Mouse (Mus musculus) right cerebral cortex, postnatal 4 days (tissue): ENCODE results near the gene Rdh8.
"Not testable (repeated sequence)": the region's sequence is repeated elsewhere in the genome, so short reads cannot be mapped to it uniquely, and the experiment has no call there.

Source experiments
- DNase-seq: peaks from one replicate; pipeline ENCODE4 v3.0.0-alpha.2; 2022

The Rdh8 gene

GRCm38 (mm10) chr9:20818236-20818635 is at the start of gene Rdh8:
Rdh8 (plus strand) TSS chr9:20818503.
- no peak for DNase-seq

- no peak for DNase-seq
Observed at GRCm38 (mm10) chr9:20781286-20781685, 37.0 kb upstream of the Rdh8 start.

GRCm38 (mm10) chr9:20785055-20785454 is 33.2 kb upstream of the Rdh8 start:
- DNase-seq = no peak

GRCm38 (mm10) chr9:20787992-20788391 is 30.3 kb upstream of the Rdh8 start:
- no peak for DNase-seq

GRCm38 (mm10) chr9:20789651-20790050 is 28.7 kb upstream of the Rdh8 start:
- DNase-seq = no peak

DNA sequence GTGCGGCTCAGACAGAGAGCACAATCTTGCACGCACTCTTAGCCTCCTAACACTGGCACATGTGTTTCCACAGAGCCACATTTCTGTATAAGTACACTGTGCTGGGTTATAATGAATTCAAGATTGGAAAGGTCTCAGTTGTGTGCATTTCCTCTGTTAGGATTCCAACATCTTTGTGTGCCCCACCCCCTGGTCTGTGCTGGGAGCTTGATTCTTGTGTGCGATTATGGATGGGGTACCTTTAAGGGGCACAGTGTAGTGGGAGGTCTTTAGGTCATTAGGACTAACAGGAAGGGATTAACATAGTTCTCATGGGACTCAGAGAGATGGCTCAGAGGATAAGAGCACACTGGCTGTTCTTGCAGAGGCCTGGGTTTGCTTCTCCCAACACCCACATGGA is 28.0 kb upstream of the Rdh8 start:
- no peak for DNase-seq

DNA sequence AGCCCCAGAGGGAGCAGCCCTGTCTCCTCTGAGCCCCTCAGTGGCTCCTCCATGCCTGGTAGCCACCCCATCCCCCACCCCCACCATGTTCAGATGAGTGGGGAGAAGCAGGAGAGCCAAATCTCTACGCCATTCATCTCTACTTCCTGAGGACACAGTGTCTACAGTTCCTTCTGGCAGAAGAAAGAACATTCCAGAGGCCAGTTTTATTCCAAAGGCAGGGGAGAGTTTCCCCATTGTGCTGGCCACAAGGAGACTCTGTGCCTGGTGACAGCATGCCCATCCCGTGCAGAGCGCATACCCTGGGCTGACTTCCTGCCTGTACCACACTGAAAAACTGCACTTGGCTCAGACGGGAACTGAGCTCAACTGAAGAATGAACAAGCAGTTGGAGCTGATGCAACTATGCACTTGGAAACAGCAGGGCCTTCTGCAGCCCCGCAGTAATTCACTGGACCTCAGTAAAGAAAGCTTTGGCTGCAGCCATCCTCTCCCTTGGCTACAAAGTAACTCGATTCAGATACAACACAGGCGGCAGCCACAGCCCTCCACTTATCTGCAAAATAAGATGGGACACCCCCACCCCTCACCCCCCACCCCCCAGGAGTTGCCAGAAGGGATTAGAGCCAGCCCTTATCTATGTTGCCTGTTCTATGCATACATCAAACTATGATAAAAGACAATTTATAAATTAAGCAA is 24.0 kb upstream of the Rdh8 start:
- DNase-seq = peak; percentile 40

DNA sequence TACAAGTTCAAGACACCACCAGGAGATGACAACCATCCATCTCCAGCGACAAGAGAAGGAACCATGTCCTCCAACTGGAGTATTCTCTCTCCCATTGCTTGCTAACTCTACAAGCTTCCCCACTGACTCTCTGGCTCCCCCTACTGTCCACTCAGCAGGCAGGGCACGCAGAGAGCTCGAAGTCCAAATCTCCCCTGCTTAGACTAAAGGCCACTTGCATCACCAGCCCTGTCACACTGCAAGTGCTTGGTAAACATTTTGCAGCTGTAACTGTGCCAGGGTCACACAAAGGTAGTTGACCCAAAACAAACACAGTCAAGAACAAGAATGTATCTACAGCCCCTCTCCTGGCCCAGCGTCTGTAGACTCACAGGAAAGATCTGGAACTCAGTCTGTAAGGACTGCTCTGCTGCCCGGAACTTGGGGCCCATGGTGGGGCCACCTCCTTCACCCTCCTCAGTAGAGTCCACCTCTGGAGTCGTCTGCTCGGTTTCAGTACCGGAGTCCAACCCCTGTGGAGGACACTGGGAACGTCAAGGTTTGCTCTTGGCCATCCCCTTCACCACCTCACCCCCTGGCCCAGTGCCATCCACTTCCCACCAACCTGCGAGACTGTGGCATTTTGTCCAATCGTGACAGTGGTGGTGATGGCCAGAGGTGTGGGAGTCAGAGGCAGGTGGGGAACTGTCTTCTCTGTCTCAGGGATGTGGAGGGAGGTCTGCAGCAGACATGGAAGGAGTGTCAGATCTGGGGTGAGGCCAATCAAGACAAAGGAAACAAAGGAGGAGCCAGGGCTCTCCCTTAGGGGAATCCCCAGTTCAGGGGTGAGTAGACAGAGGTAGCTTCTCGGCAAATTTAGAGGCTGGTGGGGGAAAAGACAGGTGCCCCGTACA is 13.8 kb upstream of the Rdh8 start:
- peak; percentile 22 for DNase-seq

DNA sequence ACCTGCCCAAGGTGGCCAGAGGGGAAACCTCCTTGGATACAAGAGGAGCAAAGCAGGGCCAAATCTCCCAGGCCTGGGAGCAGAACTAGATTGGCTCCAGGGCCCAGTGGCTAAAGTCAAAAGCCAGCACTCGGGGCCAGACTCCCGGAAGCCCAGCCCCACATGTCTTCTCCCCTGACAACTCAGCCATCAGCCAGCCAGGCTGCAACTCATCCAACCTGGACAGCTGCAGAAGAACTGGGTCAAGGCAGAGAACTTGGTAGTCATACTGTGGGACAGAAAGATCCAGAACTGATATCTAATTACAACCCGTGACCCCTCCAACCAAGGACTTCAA is 13.2 kb upstream of the Rdh8 start:
- DNase-seq = no peak

- no peak for DNase-seq
Observed at GRCm38 (mm10) chr9:20805706-20806105, 12.6 kb upstream of the Rdh8 start.

DNA sequence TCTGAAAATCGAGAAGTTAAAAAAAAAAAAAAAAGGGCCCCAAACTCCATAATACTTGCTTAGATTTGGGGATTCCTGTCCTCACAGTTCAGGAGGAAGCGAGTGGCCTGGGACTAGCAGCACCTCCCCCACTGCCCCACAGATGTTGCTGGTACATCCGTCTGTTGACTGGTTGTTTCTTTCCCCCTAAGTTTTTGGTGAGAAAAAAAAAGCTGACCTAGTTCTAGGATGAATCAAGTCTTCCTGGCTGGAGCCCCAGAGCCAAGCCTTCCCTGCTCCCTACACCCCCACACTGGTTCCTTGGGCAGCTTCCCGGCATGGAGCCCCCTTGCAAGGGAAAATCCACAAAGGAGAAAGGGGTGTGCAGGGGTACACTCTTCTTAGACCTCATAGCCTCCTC is 8.0 kb upstream of the Rdh8 start:
- no peak for DNase-seq

DNA sequence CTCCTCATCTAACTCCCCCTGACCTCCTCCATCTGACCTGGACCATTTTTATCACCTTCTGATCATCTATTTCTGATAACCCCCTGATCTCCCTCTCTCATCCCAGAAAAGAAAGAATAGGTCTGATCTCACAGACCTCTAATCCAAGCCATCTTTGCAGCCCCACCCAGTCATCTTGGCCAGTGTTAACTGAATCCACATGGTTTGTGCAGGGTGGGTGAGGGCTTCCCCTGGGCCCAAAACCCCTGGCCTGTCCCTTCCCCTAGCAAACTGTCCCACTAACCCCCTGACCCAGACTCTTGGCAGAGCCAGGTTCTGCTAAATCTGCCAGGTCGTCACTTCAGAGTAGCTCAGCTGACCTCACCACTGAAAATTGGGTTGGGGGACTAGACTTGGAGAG is 7.5 kb upstream of the Rdh8 start:
- no peak for DNase-seq

GRCm38 (mm10) chr9:20812537-20813271 is 5.6 kb upstream of the Rdh8 start:
- DNase-seq = peak; percentile 17

DNA sequence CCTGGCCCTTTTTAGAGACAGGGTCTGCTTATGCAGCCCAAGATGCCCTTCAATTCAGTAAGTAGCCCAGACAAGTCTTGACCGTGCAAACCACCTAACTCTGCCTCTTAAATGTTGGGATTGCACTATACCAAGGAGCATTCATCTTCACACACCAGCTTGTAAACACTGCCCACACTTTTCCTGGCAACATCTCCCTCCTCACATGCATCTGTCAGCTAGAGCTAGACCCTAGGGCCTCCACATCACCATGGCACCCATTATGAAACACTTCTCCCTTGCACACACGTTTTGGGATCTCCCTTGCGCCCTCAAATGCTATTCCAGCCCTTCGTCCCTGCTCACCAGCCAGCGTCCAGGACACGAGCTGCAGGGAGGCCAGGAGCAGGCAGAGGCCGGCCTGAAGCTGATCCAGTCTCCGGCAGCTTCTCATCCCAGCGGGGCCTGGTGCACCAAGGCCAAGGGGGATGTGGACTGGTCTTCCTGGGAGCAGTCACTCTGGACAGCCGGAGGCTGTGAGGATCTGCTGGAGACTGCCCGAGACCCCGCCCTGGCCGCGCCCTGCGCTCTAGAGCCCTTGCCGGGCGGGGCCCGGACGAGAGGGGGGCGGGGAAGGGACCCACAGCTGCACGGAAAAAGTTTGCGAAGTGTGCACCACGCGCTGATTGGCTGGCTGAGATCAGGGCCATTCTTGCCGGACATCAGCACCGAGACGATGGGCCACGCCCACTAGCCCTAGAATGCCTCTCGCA is 3.6 kb upstream of the Rdh8 start, which contains the start of gene Col5a3:
Gene Col5a3, minus strand, starts transcription at position 547 of the 752 bp plus-strand sequence.
- DNase-seq = no peak

DNA sequence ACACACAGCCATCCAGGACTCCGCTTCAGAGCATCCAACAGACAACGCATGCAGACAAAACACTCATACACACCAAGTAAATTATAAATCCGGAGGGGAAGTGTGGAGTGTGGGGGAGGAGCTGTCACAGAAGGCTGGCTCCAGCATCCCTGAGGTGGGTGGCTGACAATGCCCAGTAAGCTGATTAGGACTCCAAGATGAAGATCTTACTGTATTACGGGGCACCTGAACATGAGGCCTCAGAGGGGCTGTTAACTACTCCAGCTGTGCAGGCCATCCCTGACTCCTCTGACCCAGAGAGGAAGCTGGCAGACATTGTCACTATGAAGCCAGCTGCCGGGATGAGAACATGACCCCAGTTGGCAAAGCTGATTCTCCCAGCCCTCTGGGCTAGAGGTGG is 1.7 kb downstream of the Rdh8 start:
- no peak for DNase-seq

GRCm38 (mm10) chr9:20822821-20823220 is 4.5 kb downstream of the Rdh8 start:
- no peak for DNase-seq

DNA sequence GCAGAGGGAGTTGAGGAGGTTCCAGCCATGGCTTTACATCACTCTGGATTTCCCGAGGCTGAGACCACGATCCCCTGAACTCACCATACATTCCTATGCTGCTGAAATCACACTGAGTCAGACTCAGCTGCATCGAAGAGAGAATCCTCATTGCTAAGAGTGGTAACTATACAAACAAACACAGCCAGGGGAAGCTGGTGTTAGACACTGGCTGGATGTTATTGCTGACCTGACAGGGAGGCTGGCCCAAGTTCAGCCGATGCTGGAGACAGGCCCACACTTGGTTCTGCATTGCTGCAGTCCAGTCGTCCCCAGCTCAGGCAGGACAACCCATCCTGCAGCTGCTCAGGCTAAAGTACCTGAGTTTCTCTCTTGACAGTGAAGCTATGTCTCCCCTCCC is 7.5 kb downstream of the Rdh8 start:
- DNase-seq = no peak

GRCm38 (mm10) chr9:20828127-20828526 is 9.8 kb downstream of the Rdh8 start:
- no peak for DNase-seq

- DNase-seq = peak; percentile 99
Observed at GRCm38 (mm10) chr9:20830901-20831643, 12.8 kb downstream of the Rdh8 start.

DNA sequence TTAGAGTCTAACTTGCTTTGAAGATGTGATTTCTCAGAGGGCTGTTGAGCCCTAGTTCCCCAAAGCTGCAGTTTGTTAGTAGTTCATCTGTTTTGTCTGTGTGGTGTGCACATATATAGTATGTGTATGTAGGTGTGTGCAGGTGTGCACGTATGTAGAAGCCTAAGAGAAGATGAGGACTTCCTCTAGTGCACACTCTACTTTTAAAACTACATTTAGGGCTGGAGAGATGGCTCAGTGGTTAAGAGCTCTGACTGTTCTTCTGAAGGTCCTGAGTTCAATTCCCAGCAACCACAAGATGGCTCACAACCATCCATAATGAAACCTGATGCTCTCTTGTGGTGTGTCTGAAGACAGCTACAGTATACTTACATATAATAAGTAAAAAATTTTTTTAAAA is 16.6 kb downstream of the Rdh8 start:
- no peak for DNase-seq

DNA sequence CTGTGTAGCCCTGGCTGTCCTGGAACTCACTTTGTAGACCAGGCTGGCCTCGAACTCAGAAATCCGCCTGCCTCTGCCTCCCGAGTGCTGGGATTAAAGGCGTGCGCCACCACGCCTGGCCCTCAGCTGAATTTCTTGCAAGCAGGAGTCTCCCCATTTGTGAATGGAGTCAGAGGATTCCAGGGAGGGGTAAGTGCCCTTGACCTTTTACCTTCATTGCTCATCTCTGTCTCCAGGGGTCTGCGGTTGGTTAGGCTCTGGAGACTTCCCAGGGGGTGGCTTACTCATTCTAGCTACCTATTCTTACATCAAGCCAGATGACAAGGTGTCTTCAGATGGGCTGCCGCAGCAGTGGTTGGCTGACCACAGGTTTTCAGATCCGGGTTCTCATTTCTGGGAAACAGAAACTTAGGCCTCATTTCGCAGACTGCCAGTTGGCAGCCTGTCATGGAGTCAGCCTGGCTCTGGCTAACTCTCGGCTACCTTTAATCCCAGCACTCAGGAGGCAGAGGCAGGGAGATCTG is 17.2 kb downstream of the Rdh8 start:
- DNase-seq = not testable (repeated sequence)
